Mouse (Mus musculus) cerebellum, adult 11 months (tissue): Measurements from ENCODE around the gene Slc35d1.
"Not testable (repeated sequence)": the region's sequence is repeated elsewhere in the genome, so short reads cannot be mapped to it uniquely, and the experiment has no call there.

ENCODE experiments used
- DNase-seq: peaks from one replicate; pipeline ENCODE4 v3.0.0; 2022

Slc35d1 gene

DNA sequence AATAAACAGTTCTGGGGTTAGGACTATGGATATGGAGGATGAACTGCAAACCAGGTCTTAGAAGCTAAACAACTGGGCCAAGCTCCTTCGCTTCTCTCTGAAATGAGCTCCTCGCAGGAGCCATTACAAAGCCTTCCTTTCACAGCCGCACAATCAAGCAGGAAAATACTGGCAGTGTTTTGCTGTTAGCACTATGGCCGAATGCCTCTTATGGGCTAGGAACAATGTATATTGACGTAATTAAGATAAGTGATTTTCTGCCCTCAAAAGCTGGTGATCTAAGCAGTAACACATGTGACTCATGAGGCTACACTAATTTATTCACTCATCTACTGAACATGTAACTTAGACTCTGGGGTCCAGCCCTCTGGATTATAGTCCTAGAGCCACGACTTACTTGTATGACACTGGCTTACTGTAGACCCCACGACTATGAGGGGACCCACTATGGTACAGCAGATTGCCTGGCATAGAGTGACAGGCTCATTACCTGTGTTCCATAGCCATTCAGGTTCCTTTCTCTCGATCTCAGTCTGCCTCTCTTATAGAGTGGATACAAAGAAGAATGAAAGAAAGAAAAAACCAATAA lies 34.6 kb downstream of the Slc35d1 start:
- no peak for DNase-seq

DNA sequence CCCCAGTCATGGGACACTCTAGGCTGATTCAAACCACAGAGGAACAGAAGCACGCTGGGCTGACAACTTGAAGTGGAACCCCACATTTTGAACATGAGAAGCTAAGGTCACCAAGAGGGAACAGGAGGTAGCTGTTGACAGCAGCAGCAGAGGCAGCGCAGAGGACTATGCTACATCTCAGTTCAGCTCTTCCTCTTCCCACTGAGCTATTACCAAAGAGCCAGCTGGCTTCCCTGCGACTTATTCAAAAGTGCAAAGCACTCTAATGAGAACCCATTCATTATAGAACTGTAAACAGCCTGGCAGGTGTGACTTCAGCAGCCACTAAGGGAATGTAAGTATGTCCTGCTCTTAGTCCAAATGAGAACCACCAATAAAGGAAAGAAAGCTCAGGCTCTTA lies 35.4 kb downstream of the Slc35d1 start:
- DNase-seq = no peak

DNA sequence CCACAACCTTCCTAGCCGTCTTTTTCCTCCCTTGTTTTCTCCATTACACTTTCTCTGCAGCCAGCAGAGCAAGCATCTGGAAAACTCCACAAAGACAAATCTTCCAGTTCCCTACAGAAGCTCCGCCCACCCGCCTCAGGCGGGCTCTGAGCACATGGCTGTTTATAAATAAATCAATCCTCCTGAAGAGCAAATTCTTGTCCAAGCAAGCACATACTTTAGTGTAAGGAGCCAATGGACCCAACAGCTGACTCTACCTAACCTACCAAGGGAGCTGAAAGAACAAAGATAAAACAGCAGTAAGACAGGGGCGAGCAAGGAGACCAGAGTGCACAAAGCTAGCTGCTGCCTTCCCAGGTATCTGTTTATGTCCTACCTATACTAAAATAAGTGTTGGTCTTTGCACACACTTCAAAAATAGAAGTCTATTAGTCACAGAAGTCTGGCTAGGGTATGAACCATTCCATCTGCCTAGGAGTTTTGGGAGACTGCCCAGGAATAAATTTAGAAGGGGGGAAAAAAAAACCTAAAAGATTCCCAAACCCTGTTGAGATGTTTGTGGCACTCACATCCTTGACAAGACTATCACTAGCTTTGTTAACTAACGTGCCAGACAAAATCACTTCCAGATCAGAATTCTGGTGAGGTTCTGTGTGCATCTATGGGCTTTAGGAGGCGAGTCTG lies 36.2 kb downstream of the Slc35d1 start:
- peak; percentile 6 for DNase-seq

DNA sequence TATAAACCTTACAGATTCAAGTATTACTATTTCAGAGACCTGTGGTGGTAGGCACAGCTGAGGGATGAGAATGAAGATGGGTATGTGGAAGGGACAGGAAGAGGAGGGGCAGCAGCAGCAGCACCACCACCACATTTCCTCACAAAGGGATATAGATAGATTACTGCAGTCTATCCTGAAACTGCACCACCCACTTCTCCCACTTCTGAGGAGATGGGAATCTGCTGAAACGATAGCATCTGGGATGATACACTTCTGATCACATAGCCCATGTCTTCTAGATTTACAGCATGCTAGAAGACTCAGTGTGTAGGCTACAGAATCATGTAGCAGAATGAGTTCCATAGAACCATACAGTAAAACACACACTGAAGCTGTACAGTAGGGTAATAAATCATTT lies 37.3 kb downstream of the Slc35d1 start:
- DNase-seq = no peak

DNA sequence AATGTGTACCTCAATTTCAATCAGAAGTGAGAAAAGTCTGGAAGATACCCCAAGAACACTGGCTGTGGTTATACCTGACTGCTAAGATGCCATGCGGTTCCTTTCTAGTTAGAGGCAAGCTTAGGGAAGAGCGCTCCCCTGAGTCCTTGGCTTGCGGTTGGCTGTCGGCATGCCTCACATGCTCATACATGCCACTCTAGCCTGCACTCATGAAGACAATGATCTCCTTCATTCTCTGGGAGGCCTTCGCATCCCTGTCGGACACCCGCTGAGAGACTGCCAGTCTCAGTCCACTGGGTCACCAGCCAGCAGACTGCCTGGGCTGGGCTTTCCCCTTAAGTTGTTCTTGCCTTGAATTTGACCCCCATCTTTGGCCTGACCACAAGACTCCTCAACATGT lies 41.0 kb downstream of the Slc35d1 start:
- no peak for DNase-seq

DNA sequence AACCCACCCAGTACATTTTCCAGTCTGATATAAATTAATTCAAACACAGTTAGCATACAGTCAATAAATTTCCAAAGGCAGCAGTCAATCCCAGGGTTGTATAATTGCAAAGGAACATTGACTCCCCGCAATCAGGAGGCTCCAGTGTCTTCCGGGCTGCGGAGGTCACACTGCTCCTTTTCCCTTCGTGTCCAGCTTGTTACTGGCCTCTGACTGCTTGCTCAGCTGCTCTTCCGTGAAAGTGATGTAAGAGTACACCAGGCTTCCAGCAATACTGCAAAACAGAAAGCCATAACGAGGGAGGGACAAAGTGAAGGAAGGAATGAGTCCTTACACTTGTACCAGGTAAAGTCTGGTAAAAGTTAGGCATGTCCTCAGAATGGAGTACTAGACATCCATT lies 41.5 kb downstream of the Slc35d1 start:
- DNase-seq = no peak

DNA sequence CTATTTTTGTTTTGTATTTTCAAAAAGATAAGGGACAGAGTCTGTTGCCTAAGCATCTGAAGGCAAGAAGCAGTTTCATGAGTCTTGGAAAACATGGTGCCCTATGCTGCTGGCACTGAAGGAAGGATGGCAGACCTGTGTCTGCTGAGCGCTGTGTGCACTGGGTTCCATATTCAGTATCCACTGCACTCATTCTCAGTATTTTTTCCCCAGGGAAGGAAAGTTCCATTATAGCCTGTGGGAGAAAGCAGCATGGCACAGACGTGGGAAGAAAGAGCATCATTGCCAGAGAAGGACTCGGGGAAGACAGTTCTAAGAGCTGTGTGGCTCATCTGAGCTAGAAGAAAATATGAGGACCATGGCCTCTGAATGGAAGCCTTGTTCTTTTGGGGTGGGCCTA lies 43.7 kb downstream of the Slc35d1 start:
- DNase-seq = no peak

DNA sequence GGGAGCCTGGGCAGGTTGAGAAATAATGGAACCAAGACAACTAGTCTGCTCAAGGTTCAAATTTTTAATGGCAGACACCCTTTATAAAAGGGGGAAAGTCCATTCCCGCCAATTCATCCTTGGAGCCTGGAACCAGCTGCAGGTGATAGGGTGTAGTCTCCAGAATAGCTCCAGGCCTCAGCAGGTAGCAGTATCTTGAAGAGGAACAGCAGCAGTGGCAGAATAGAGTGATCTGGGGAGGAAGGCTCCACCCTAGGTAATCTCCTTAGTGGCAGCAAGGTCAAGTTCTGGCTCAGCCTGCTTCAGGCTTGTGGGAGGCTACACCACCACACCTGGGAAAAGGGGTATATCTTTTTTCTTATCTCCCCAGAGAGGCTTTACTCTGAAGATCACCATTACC lies 48.8 kb downstream of the Slc35d1 start:
- DNase-seq = not testable (repeated sequence)

DNA sequence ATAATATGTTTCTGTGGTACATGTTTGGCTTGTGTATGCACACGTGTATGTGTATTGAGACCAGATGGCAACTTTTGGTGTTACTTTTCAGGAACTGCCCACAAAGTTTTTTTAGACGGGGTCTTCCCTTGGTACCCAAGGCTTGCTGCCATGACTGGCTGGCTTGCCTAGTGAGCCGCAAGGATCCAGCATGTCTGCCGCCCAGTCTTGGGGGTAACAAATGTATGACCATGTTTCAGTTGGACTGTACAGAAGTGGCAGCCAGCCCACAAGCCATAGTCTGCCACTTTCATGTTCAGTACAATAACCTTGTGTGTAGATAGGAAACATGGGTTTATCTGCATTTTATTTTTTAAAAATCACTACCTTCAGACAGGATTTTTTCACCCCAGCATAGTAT lies 56.2 kb downstream of the Slc35d1 start:
- no peak for DNase-seq

DNA sequence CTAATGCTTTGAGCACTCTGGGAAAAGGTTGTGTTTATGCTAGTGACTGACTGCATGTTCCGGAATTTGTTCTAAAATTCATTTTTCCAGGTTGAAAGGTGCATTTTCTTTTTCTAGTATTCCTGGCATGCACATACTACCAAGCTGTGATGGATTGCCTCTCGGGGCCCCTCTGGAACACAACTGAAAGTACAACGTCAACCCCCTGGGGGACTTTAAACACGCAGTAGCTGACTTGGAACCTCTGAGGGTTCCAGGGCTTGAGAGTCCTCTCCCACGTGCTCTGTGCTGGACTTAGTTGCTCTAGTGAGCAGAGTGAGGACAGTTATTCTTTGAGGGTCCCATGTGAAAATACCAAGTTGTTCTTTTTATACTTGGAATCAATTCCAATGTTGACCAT lies 63.0 kb downstream of the Slc35d1 start:
- no peak for DNase-seq

DNA sequence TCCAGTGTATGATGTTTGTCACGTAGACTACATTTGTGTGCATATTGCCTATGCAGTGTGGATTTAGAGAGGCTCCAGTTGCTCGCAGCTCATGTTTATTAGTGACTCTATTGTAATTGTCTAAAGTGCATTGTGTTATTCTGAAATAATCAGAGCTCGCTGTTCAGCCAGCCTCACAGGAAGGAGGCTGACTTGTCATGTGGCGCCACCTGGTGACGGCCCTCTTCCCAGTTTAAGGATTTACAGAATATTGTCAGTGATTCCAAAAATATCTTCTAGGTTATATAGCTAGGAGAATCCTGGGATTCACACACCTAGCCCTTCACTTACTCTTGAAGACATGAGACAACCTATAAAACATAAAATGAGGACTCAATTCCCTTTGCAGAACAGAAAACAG lies 68.6 kb downstream of the Slc35d1 start:
- DNase-seq = peak; percentile 59

DNA sequence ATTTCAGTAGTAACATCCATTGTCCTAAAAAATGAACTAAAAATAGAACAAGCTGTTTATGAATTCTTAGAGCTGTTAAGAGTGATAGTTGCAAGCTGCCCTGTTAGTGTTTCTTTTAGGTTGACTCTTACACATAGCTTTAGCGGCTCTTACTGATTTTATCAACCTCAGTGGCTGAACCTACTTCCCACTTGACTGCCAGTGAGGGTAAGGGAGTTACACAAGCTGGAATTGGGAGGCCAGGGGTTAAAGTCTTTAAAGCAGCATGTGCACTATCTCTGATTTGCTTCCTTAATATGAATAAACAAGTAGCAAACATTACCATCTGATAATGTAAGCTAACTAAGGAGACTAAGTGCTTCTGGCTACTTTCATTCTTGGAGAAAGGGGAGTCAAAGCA lies 78.0 kb downstream of the Slc35d1 start:
- no peak for DNase-seq

DNA sequence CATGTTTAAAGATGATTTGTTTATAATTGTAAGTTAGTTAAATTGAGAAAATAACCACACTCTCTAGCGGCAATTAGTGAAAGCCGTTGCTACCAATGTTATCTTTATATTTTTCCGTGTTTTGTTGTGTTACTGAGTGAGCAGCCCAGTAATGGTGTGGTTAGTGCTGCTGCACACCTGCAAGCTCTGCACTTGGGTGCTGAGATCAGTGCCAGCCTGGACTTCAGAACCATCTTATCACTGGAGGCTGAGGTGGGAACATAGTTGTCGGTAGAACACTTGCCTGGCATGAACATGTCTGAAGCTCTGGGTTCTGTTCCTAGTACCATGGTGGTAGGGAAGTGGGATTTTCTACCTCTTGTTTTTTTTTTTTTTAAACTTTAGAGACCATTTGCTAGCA lies 88.4 kb downstream of the Slc35d1 start:
- no peak for DNase-seq

DNA sequence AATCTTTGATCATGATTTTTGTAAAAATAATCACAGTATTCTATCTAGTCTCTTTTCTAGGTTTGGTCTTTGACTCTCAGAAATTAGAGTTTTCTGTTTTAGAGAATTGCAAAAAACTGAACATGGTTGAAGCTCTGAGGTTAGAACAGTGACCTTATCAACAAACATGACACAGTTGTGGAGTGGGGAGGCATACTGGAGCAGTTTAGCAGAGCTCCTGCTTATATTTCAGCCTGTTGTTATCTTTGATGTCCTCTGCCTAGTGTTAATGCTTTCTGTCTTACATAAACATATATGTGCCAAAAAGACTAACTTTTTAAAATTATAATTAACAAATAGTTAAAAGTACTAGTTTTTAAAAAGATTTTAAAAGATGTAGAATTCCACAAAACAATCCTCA lies 91.4 kb downstream of the Slc35d1 start:
- no peak for DNase-seq

DNA sequence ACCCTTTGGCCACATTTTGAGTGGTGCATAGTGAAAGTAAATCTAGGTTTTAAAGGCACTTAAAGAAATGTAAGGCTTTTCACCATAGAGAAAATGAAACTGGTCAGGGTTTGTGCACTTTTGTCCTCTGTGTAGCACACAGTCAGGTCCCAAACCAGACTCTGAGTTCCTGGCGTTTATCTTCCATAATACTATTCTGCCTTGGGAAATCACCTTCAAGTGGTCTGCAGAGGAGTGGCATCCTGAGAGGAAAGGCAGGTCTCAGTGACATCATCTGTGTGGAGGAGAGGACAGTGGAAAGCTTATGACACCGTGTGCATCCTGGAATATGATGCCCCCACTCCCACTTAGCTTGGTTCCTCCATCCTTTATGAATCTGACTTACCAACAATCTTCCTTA lies 91.9 kb downstream of the Slc35d1 start:
- no peak for DNase-seq

DNA sequence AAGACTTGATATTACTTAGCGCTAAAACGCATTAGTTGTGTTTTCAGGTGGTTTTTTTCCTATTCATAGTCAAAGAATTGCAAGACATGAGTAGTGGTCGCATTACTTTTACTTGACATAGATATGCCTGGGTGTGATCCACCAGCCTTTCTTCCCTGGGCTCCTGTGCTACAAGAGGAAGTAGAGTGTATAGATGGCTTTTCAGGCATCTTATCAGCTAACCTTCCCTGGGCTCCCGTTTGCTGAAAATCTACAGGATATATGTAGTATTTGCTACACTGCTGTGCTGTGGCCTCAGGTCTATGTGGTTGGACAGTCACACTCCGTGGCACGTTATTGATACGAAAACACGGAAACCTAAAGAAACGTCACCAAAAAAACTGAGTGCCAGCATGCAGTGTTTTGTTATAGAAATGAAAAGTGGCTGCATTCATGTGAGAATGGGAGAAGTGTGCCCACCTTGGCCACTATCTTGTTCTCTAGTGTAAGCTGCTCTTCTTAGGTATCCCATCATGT lies 94.0 kb downstream of the Slc35d1 start:
- no peak for DNase-seq
